Mouse (Mus musculus): ENCODE data around the gene Zfp57.

- TF ChIP-seq CTCF (IDR thresholded peaks at IDR 0.05; ENCODE audit: borderline replicate concordance, insufficient read depth, low read length) (no peak), POLR2A (IDR thresholded peaks at IDR 0.05; ENCODE audit: low read depth, low read length) (no peak)
Measured at GRCm38 (mm10) chr17:37050876-37051275, 49.9 kb downstream of the Zfp57 start.

All from embryonic fibroblast, embryonic 13.5 days (primary cell).